Mouse (Mus musculus): ENCODE measurements around the gene E2f8.

GRCm38 (mm10) chr7:48894763-48895162, 13.4 kb upstream of the E2f8 start:
- TF ChIP-seq CTCF (conservative IDR thresholded peaks at IDR 0.05; ENCODE audit: low read length) (no peak), NANOG (IDR thresholded peaks at IDR 0.05; ENCODE audit: borderline replicate concordance, low read length) (no peak)
